Mouse (Mus musculus): Measurements from ENCODE around the gene Gm12216.
A peak's percentile ranks its signal among the peaks of the same experiment; 100 is the strongest.
"Not testable (repeated sequence)": the region's sequence is repeated elsewhere in the genome, so short reads cannot be mapped to it uniquely, and the experiment has no call there.

DNA sequence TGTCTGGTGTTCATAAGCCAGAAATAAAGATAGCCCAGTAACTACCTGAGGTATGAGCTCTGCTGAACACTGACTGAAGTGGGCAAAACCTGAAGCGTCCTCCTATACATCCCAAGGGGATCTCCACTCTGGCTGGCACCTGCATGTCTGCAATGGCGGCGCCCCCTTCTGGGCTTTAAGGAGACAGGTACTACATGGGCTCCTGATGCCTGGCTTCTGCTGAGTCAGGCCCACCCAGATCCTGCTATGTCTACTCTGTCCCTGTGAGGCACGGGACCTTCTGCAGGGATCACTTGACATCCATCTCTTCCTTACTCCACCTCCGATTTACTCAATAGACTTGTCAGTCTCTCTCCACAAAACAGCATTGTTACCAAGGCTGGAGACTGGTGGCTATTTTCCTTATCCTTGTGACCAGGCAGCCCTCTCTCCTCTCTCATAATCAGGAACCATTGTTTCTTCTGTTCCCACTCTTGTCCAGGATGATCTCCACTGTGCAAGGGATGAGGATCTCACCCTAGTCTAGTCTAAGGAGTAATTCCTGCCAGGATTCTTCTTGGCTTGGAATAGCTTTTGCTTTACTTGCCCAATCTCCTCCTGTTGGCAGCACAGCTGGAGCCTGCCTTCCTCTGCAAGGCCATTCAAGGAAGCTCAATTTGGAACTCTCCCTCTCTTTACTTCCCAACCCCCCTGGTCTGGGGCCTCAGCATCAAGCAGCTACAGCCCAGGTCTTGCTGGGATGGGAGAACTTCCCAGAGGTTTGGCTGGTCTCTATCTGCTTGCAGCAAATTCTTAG, 15.1 kb upstream of the Gm12216 start:
- TF ChIP-seq POLR2A (IDR thresholded peaks at IDR 0.05; ENCODE audit: insufficient read depth, low read length), result not testable (repeated sequence)
- TF ChIP-seq CTCF (IDR thresholded peaks at IDR 0.05; ENCODE audit: low read depth, low read length), result peak; percentile 49
